Mouse (Mus musculus) cortical plate, adult 2 months (tissue): ENCODE data around the gene Tmem150c. TPM values are rescaled to one million over a fixed set of nuclear protein-coding genes. Genes with fewer than 3 reads are reported as not detected.

Experiments used
- H3K27ac ChIP-seq: fragments of 200-500 bp; 2 replicates; pipeline ENCODE4 v1.5.1; 2012; ENCODE audit warnings: low read length, control low read depth, inconsistent platforms; ENCODE audit not compliant: insufficient read depth
- H3K4me1 ChIP-seq: fragments of 200-500 bp; 2 replicates; pipeline ENCODE4 v1.6.1; 2011; ENCODE audit warnings: low read length; ENCODE audit not compliant: control insufficient read depth, insufficient read depth
- H3K4me3 ChIP-seq: fragments of 200-500 bp; 2 replicates; pipeline ENCODE4 v1.5.1; 2011; ENCODE audit warnings: mild to moderate bottlenecking, low read length, control low read depth; ENCODE audit not compliant: insufficient read depth
- CTCF ChIP-seq: fragments of 200-500 bp; IDR thresholded peaks from 2 replicates; pipeline ENCODE4 v1.5.1; 2011; ENCODE audit warnings: mild to moderate bottlenecking, control low read depth, low read length; ENCODE audit not compliant: insufficient read depth; ENCODE audit errors: extremely low read depth
- POLR2A ChIP-seq: fragments of 200-500 bp; IDR thresholded peaks from 2 replicates; pipeline ENCODE4 v1.6.1; 2011; ENCODE audit warnings: mild to moderate bottlenecking, low read length, control low read depth; ENCODE audit not compliant: insufficient read depth; ENCODE audit errors: extremely low read depth
- polyA plus RNA-seq: library from polyadenylated mRNA; depleted of rRNA; stranded (reverse); fragments of >200 nt; gene quantifications from 2 replicates; pipeline ENCODE4 v1.2.3, GENCODE M21; 2012

The Tmem150c gene
- polyA plus RNA-seq, 1 experiment, result 18.0 TPM

DNA sequence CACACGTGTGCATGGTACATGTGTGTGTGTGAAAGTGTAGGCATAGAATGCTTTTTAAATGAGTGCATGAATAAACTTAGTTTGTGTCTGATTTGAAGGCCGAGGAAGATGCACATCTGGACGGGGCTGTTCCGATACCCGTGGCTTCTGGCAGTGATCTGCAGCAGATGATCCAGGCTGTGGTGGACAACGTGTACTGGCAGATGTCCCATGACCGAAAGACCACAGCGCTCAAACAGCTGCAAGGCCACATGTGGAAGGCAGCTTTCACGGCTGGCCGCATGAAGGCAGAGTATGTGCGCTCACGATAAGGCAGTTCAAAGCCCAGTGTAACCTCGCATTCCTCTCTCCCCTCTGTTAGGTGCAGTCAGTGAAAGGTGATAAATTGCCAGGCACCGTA lies 98.7 kb downstream of the Tmem150c start:
- no peak overlapping the region for H3K27ac ChIP-seq
- TF ChIP-seq POLR2A (no peak), CTCF (no peak)
- no peak overlapping the region for H3K4me3 ChIP-seq
- no peaks in the 10 kb centered on the region for H3K4me1 ChIP-seq

DNA sequence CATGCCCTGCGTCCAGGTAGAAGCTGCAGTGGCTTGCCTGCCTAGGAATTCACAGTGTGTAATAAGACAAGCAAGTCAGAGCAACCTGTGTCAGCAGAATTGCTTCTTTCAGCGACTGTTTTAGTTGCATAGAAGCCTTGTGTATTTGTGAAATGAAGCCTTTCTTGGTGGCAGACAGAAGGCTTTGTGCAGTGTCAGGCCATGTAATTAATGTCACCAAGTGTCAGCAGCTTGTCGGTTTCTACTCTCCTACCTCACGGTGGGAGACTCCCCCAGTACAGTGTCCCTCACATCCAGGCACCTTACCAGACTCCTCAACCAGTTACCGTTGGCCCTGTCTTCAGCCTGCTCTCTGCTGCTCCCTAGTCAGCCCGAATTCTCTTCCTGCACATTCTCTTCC lies 100.3 kb downstream of the Tmem150c start:
- TF ChIP-seq CTCF, result no peak
- no peak for TF ChIP-seq POLR2A
- no peak overlapping the region for H3K27ac ChIP-seq
- no peak overlapping the region for H3K4me3 ChIP-seq
- no peaks in the 10 kb centered on the region for H3K4me1 ChIP-seq

DNA sequence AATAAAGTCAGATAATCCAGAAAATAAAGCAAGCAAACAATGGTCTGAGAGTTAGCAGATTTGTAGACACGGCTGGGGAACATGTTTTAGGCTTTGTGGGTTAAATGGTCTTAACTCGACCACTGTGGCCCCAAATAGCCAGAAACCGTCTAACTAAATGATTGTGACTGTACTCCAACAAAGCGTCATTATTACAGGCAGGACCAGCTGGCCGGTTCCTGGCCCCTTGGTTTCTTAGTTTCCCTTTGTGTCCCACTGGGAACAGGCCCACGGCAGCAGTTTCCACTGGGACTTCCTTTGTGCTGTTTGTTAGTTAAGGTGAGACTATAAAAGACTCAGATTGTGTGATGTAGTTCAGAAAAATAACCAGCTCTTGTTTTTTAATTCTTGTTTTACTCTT lies 100.9 kb downstream of the Tmem150c start:
- no peak overlapping the region for H3K4me3 ChIP-seq
- no peak overlapping the region for H3K27ac ChIP-seq
- no peaks in the 10 kb centered on the region for H3K4me1 ChIP-seq
- TF ChIP-seq CTCF (no peak), POLR2A (no peak)

DNA sequence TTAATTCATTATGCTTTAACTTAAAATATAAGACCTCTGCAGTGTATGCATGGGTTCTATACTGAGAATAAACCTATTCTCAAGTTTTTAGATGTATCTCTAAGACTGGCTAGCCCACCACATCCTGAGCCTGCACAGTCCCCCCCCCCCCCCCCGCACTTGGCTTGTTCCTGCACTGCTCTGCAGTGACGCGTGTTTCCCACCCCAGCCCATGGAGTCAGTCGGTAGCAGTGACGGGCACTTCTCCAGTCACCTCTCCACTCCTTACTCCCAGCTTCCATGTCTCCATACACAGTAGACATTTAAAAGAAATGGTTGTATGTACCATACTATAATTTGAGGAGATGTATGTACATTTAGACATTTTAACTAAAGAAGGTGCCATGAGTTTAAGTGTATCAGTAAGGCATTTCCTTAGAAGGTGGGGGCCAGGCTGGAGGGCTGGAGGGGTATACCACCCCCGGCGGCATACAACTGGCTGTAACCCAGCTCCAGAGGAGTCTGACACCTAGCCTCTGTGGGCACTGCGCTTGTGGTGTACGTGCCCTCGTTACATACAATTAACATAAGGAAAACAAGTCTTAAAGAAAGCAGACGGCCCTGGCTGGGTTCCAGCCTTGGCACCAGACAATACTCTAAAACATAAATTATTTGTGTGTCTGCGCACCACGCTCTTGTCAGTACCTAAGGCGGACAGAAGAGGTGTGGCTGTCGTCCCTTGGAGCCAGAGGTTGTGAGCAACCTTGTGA lies 102.0 kb downstream of the Tmem150c start:
- Histone ChIP-seq H3K27ac (no peak overlapping the region), H3K4me1 (peaks cover 2% of the 10 kb centered on the region), H3K4me3 (no peak overlapping the region)
- TF ChIP-seq CTCF (no peak), POLR2A (no peak)

DNA sequence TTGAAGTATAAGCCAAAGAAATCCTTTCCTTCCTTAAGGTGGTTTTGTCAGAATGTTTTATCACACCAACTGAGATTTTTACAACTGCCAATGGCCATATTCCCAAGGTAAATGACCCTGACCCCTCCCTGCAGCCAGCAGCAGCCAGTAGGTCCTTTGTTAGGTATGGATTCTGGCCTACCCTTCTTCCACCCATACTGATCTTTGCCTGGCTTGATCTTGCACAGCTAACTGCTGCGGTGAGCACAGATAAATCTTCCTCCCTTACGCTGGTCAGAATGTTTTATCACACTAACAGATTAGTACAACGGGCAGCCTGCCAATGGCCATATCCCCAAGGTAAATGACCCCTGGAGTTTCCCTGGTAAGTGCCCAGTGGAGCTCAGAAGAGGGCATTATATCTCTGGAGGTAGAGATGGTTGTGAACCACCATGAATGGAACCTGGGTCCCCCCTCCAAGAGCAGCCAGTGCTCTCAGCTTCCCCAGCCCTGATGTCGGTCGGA lies 103.7 kb downstream of the Tmem150c start:
- H3K4me3 ChIP-seq, result no peak overlapping the region
- TF ChIP-seq POLR2A, result no peak
- no peak for TF ChIP-seq CTCF
- peaks cover 5% of the 10 kb centered on the region for H3K4me1 ChIP-seq
- H3K27ac ChIP-seq, result no peak overlapping the region

DNA sequence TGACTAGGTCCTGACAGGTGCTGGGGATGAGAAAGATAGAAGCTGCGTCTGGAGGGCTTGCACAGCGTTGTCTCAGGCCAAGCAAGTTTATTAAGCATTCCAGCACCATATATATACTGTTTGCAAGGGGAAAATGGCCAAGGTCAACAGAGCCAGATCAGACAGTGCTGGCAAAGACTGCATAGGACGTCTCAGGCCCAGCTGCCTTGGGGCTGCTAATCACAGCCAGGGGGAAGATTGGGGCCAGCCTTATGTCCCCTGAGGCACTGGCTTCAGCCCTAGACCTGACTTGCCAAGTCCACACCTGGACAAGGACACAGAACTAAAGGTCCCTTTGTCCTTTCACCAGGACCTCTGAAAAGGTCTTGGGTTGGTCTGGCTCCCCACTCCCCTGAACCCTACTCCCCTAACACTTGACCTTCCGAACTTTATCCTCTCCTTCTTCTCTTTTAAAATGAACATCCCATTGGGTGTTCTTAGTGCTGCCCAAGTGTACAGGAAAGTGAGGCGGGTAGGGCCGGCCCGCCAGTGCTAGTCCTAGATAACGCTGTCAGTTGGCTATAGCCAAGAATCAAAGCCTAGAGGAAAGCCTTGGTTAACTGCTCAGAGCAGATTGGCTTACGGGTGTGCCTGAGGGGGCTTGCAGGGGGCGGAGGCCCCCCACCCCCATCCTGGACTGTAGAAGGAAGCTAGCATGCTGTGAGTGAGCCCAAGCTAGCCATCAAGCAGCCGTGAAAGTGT lies 104.6 kb downstream of the Tmem150c start:
- TF ChIP-seq POLR2A (no peak), CTCF (no peak)
- Histone ChIP-seq H3K4me3 (no peak overlapping the region), H3K4me1 (peaks cover 5% of the 10 kb centered on the region), H3K27ac (no peak overlapping the region)

DNA sequence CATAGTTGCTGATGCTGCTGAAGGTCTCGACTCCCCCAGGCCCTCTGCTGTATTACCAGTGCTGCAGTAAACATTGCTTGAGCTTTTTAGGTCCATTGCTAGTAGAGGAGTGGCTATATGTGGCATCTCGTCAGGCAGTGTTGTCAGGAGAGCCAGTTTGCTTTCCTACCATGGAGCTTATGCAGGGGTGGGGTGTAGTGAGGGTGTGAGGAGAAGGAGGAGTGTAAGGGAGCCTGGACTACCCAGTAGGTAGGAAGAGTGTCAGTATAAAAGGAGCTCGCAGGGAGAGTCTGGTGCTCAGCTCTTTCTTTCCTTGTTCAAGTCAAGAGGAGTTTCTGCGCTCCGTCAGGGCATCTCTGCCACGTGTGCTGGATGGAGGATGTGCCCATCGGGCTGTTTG lies 106.9 kb downstream of the Tmem150c start:
- Histone ChIP-seq H3K4me3 (no peak overlapping the region), H3K4me1 (peaks cover 5% of the 10 kb centered on the region), H3K27ac (no peak overlapping the region)
- TF ChIP-seq POLR2A (0 out of 2 replicates have a peak, but pooled peaks have one; percentile 18), CTCF (no peak)

DNA sequence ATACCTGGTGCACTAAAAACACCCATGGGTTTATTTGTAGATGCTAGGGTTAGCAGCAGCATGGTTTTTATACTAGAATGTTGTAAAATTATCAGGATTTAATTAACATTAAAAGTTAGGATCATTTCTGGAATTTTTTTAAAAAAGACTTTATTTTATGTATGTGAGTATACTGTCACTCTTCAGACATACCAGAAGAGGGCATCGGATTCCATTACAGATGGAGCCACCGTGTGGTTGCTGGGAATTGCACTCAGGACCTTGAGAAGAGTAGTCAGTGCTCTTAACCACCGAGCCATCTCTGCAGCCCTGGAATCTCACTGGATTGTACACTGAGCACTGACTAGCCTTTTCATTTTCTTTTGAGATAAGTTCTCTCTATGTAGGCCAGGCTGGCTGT lies 109.7 kb downstream of the Tmem150c start:
- no peak overlapping the region for H3K4me3 ChIP-seq
- TF ChIP-seq POLR2A (no peak), CTCF (no peak)
- peaks cover 5% of the 10 kb centered on the region for H3K4me1 ChIP-seq
- H3K27ac ChIP-seq, result no peak overlapping the region

DNA sequence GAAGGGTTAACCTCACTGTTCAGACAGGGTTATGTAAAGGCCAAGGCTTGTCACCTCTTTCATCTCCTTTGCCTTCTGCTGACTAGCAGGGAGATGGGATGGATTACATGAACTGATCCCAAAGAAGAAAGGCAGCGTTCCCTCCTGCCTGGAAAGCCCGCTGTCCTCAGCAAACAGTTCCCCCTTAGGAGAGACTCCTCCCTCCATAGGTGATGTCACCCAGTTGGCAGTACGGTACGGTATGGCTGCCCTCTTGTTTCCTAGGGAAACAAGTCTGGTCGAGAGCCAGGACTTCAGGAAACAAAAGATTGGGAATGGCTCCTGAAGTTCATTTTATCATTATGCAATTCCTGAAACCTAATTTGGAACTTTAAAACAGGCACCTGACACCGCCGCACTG lies 111.7 kb downstream of the Tmem150c start:
- TF ChIP-seq CTCF, result no peak
- TF ChIP-seq POLR2A, result no peak
- peaks cover 3% of the 10 kb centered on the region for H3K4me1 ChIP-seq
- H3K27ac ChIP-seq, result no peak overlapping the region
- no peak overlapping the region for H3K4me3 ChIP-seq

DNA sequence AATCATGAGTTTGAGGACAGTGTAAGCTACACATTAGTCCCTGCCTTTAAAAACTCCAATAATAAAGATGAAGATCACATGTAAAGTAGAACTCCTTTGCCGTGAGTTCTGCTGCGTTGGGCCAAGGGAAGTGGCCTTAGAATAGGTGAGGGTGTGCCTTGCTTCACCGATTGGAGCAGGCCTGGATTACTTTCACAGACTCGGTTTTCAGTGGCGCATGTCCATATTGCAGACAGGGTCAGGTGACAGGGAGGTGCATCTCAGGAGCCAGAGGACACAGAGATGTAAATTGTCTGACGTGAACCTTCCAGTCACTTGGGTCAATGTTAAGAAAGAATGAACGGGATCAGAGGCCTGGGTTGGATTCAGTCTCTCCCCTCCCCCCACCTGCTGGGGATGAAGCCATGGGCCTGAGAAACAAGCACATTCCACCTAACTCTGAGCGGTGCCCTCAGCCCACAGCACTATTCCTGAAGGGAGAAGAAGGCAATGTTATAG lies 112.4 kb downstream of the Tmem150c start:
- H3K27ac ChIP-seq, result no peak overlapping the region
- TF ChIP-seq CTCF (no peak), POLR2A (no peak)
- no peaks in the 10 kb centered on the region; the same call in 1 of the 2 replicates for H3K4me1 ChIP-seq
- H3K4me3 ChIP-seq, result no peak overlapping the region

DNA sequence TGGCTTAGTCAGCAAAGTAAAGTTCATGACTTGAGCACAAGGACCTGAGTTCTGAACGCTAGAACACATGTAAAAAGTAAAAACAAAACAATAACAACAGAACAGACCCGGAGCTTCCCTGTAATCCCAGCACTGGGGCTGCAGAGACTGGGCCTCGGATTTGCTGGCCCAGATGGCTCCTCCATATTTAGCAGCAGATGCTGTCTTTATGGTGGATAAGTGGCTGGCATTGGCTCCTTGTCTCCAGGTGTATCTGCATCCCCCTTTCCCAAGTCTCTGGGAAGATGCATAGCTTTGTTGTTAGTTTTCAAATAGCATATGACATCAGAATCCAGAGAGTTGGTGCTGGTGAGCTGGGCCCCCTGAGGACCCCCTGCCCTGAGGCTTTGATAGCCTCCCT lies 113.5 kb downstream of the Tmem150c start:
- TF ChIP-seq CTCF (no peak), POLR2A (no peak)
- Histone ChIP-seq H3K4me1 (no peaks in the 10 kb centered on the region; the same call in 1 of the 2 replicates), H3K4me3 (no peak overlapping the region), H3K27ac (no peak overlapping the region)
